Mouse (Mus musculus) olfactory bulb, adult 2 months (tissue): ENCODE results near the gene Rpusd1.

Experiments used
- CTCF ChIP-seq: fragments of 200-500 bp; IDR thresholded peaks from 2 replicates; pipeline ENCODE4 v1.5.1; 2012; ENCODE audit warnings: low read depth, mild to moderate bottlenecking, low read length, moderate library complexity; ENCODE audit not compliant: insufficient read depth
- POLR2A ChIP-seq: fragments of 200-500 bp; IDR thresholded peaks from 2 replicates; pipeline ENCODE4 v1.6.1; 2012; ENCODE audit warnings: mild to moderate bottlenecking, low read depth, low read length, moderate library complexity; ENCODE audit not compliant: insufficient read depth

- TF ChIP-seq CTCF (no peak), POLR2A (no peak)
Measured at GRCm38 (mm10) chr17:25769331-25769730, 41.9 kb downstream of the Rpusd1 start.
